In the genomic region with DNA sequence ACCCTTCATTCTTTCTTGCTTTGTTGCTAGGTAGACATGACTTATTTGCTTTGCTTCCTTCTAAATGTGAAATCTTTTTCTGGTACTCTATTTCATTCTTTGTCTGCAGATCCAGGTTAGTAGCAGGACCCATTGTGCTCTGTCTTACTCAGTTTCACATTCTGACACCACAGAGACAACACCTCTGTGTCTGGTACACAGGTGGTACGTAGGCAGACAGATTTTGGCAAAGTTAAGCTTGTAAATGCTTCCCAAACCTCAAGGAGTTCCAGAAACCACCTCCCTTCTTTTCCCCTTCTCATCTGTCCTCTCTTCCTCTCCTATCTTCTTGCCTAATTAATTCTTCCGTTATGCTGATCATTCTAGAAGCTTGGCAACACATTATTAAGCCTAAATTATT, we compare ENCODE assay signal across 27 mouse cellular contexts.
"Had no signal": no experiment of that assay in that cellular context is flagged by ENCODE, and none has a peak within 500 bp of the region (broad histone marks: within the 10 kb centered on the region; RNA-seq: fewer than 3 reads in every experiment).

No protein-coding gene starts in this region.

- H3K27ac ChIP-seq: heart, embryonic 10.5 days; hindbrain, embryonic 10.5 days; hindbrain, embryonic 12.5 days; hindbrain, embryonic 14.5 days; intestine, embryonic 15.5 days; left cerebral cortex, adult 2 months; limb, embryonic 10.5 days; limb, embryonic 12.5 days; liver, embryonic 13.5 days; liver, embryonic 15.5 days had no signal

- H3K4me3 ChIP-seq: heart, embryonic 10.5 days; heart, embryonic 12.5 days; hindbrain, embryonic 10.5 days; hindbrain, embryonic 12.5 days; intestine, embryonic 15.5 days; left cerebral cortex, adult 2 months; limb, embryonic 10.5 days; limb, embryonic 12.5 days; liver, embryonic 13.5 days; liver, embryonic 15.5 days had no signal

- DNase-seq: forebrain, postnatal 0 days; gastrocnemius, postnatal 10 days; gastrocnemius, postnatal 25 days; heart, adult 18-20 months; heart, postnatal 10 days; heart, postnatal 4 days; kidney, adult 18-20 months; kidney, adult 8-10 months; kidney, postnatal 10 days; kidney, postnatal 25 days; kidney, postnatal 4 days; liver; liver, embryonic 13.5 days; liver, postnatal 0 days had no signal

- ATAC-seq: forebrain, postnatal 0 days; hindbrain, embryonic 16.5 days; inflammation-experienced regulatory T-cells, adult 6 months; intestine, embryonic 15.5 days; intestine, postnatal 0 days; liver, postnatal 0 days had no signal
